Mouse (Mus musculus) hindbrain, embryonic 10.5 days (tissue): Measurements from ENCODE around the gene Btbd9. TPM values are rescaled to one million over a fixed set of nuclear protein-coding genes. Genes with fewer than 3 reads are reported as not detected.
"Not testable (repeated sequence)": the region's sequence is repeated elsewhere in the genome, so short reads cannot be mapped to it uniquely, and the experiment has no call there.

ENCODE experiments used
- DNase-seq: peaks from one replicate; pipeline ENCODE4 v3.0.0-alpha.2; 2017; ENCODE audit warnings: low spot score
- H3K27ac ChIP-seq: fragments of 300-500 bp; sonication (generic); 2 replicates; pipeline ENCODE4 v1.5.1; 2016; ENCODE audit warnings: mild to moderate bottlenecking, moderate library complexity
- H3K27me3 ChIP-seq: fragments of 300-500 bp; sonication (generic); 2 replicates; pipeline ENCODE4 v1.6.1; 2016; ENCODE audit warnings: mild to moderate bottlenecking; ENCODE audit not compliant: poor library complexity, insufficient read depth, severe bottlenecking
- H3K36me3 ChIP-seq: fragments of 300-500 bp; sonication (generic); 2 replicates; pipeline ENCODE4 v1.6.1; 2016; ENCODE audit warnings: mild to moderate bottlenecking, moderate library complexity
- H3K4me1 ChIP-seq: fragments of 300-500 bp; sonication (generic); replicated peaks from 2 replicates; pipeline ENCODE4 v1.6.1; 2016; ENCODE audit warnings: mild to moderate bottlenecking
- H3K4me3 ChIP-seq: fragments of 300-500 bp; sonication (generic); 2 replicates; pipeline ENCODE4 v1.5.1; 2016; ENCODE audit warnings: mild to moderate bottlenecking, moderate library complexity
- H3K9me3 ChIP-seq: fragments of 300-500 bp; sonication (generic); 2 replicates; pipeline ENCODE4 v1.6.1; 2016; ENCODE audit warnings: mild to moderate bottlenecking, moderate library complexity
- WGBS: fragments of 180-500 bp; shearing (Covaris S2); methylation state at CpG from one replicate; pipeline ENCODE4 v1.1.7; 2016; 5-methylcytosine and 5-hydroxymethylcytosine counted together
- polyA plus RNA-seq: library from polyadenylated mRNA; unstranded; fragments of >200 nt; fragmentation: Nextera tagmentation; extraction: Ambion mirVana; gene quantifications from 2 replicates; pipeline ENCODE4 v1.2.1, GENCODE M21; 2016

The Btbd9 gene
- polyA plus RNA-seq, 1 experiment from 2014 or later = 67.3 TPM

DNA sequence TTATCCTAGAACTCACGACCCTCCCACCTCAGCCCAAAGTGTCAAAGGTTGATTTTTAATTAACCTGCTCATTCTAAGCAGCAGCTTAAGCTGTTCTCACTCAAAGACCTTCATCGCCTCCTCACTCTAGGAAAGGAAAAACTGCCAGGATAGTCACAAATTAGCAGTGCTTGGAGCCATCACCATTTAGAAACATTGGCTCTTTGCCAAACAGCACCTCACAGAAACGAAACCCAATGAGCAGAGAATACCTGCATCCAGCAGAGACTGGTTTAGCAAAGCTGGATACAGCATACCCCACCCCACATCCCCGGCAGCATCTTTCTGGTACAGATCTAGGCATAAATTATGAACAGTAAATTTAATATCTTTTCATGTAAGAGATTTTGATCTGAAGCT, 45.7 kb downstream of the Btbd9 start:
- H3K36me3 ChIP-seq = peaks cover 8% of the 10 kb centered on the region

GRCm38 (mm10) chr17:30529632-30530541, 46.4 kb downstream of the Btbd9 start:
- no peak overlapping the region for H3K27ac ChIP-seq
- peaks cover 12% of the 10 kb centered on the region for H3K4me1 ChIP-seq
- H3K36me3 ChIP-seq = peaks cover 8% of the 10 kb centered on the region
- no peaks in the 10 kb centered on the region for H3K27me3 ChIP-seq
- H3K9me3 ChIP-seq = no peaks in the 10 kb centered on the region
- 86% methylated on average over 12 of the region's 12 CpGs for WGBS
- H3K4me3 ChIP-seq = no peak overlapping the region
- no peak for DNase-seq

More for the DNA sequence above, 45.7 kb downstream of the Btbd9 start:
- DNase-seq = no peak
- H3K9me3 ChIP-seq = no peaks in the 10 kb centered on the region
- WGBS = 81% methylated on average over 4 of the region's 4 CpGs
- no peak overlapping the region for H3K27ac ChIP-seq
- H3K4me1 ChIP-seq = peaks cover 10% of the 10 kb centered on the region
- H3K27me3 ChIP-seq = no peaks in the 10 kb centered on the region
- H3K4me3 ChIP-seq = no peak overlapping the region

DNA sequence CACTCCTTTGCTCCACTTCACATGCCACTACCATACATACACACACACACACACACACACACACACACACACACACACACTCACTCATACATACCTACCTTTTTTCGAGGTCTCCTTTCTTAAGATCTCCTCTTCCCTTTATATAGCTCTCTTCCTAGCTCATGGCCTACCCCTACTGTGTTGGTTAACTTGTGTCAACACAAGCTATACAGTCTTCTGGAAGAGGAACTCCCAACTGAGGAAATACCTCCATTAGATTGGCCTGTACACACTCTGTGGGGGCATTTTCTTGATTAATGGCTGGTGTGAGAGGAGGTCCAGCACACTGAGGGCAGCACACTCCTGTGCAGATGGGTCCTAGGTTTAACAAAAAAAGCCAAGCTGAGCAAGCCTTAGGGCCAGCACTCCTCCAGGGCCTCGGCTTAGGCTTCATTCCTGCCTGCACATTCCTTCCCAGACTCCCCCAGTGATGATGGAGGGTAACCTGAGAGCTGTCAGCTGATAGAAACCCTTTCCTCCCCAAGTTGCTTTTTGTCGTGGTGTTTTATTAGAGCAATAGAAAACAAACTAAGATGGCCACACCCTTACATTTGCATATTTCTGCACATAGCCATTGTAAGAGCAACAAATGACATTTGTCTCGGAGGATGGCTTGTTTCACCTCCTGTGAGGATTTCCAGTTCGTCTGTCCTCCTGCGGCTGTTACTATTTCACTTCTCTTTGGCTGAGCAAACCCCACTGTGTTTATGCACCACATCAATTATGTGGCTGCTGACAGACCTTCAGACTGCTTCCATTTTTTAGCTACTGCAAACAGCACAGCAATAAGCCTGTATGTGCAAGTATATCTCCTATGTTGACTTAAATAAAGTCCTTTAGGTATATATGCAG, 50.6 kb downstream of the Btbd9 start:
- WGBS = 62% methylated on average over 6 of the region's 6 CpGs
- Histone ChIP-seq H3K9me3 (no peaks in the 10 kb centered on the region), H3K4me1 (peaks cover 12% of the 10 kb centered on the region), H3K27me3 (no peaks in the 10 kb centered on the region), H3K27ac (no peak overlapping the region), H3K36me3 (peaks cover 25% of the 10 kb centered on the region), H3K4me3 (no peak overlapping the region)
- no peak for DNase-seq

DNA sequence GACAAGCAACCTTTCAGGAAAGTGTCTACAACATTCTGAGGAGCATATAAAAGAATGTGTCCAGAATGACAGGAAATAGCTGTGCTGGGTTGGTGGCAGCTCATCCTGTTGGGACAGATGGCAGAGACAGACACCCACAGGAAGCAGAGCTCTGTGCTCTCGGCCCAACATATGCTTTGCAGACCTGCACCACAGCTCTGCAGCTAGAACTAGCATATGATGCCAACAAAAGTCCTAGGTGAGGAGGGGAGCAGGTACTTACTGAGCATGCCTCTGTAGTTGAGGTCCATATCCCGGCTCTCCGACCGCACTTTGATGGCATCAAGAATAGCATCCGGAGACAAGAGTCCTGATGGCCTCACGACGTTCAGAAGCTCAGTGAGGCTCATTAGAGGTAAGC, 51.8 kb downstream of the Btbd9 start:
- H3K27ac ChIP-seq = no peak overlapping the region
- WGBS = 93% methylated on average over 7 of the region's 7 CpGs
- H3K9me3 ChIP-seq = no peaks in the 10 kb centered on the region
- peaks cover 25% of the 10 kb centered on the region for H3K36me3 ChIP-seq
- H3K27me3 ChIP-seq = no peaks in the 10 kb centered on the region
- DNase-seq = no peak
- H3K4me1 ChIP-seq = peaks cover 8% of the 10 kb centered on the region
- H3K4me3 ChIP-seq = no peak overlapping the region

DNA sequence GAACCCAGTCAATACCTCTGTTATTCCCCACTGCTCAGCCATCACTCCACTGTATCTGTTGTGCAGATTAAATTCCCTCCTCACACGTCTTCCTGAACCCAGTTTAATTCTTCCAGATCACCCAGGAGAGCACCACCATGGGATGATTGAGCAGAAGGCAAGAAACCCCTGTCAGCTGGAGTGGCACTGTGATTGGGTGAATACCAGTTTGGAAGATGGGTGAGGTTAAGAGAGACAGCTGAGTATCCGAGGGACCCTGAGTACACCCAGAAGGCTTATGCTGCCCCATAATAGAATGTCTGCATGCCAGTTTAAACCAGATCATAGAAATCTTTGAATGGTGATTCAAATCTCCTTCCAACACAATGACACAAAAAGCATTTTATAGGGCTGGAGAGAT, 52.5 kb downstream of the Btbd9 start:
- no peak for DNase-seq

GRCm38 (mm10) chr17:30522406-30523078, 53.7 kb downstream of the Btbd9 start:
- peaks cover 25% of the 10 kb centered on the region for H3K36me3 ChIP-seq
- H3K4me1 ChIP-seq = peaks cover 8% of the 10 kb centered on the region
- no peaks in the 10 kb centered on the region for H3K27me3 ChIP-seq
- no peak overlapping the region for H3K4me3 ChIP-seq
- no peak for DNase-seq
- H3K27ac ChIP-seq = no peak overlapping the region
- no peaks in the 10 kb centered on the region for H3K9me3 ChIP-seq
- 93% methylated on average over 9 of the region's 9 CpGs for WGBS

More for the DNA sequence above, 52.5 kb downstream of the Btbd9 start:
- H3K4me3 ChIP-seq = no peak overlapping the region
- H3K4me1 ChIP-seq = peaks cover 8% of the 10 kb centered on the region
- no peaks in the 10 kb centered on the region for H3K27me3 ChIP-seq
- H3K27ac ChIP-seq = no peak overlapping the region
- 80% methylated on average over 2 of the region's 2 CpGs for WGBS
- peaks cover 25% of the 10 kb centered on the region for H3K36me3 ChIP-seq
- no peaks in the 10 kb centered on the region for H3K9me3 ChIP-seq

DNA sequence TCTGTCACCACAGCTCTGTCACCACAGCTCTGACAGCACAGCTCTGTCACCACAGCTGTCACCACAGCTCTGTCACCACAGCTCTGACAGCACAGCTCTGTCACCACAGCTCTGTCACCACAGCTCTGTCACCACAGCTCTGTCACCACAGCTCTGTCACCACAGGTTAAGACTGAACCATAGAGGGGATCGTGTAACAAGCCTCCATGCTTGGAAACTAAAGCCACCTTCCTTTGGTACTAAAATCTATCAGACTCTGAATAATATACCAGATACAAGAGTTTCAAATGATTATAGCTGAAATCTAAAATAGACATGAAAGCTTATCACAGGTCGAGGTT, 57.1 kb downstream of the Btbd9 start:
- H3K4me3 ChIP-seq, H3K4me1 ChIP-seq, DNase-seq, H3K27me3 ChIP-seq, H3K9me3 ChIP-seq, H3K27ac ChIP-seq: not testable (repeated sequence)
- WGBS = 75% methylated on average over 2 of the region's 2 CpGs
- H3K36me3 ChIP-seq = peaks cover 30% of the 10 kb centered on the region

DNA sequence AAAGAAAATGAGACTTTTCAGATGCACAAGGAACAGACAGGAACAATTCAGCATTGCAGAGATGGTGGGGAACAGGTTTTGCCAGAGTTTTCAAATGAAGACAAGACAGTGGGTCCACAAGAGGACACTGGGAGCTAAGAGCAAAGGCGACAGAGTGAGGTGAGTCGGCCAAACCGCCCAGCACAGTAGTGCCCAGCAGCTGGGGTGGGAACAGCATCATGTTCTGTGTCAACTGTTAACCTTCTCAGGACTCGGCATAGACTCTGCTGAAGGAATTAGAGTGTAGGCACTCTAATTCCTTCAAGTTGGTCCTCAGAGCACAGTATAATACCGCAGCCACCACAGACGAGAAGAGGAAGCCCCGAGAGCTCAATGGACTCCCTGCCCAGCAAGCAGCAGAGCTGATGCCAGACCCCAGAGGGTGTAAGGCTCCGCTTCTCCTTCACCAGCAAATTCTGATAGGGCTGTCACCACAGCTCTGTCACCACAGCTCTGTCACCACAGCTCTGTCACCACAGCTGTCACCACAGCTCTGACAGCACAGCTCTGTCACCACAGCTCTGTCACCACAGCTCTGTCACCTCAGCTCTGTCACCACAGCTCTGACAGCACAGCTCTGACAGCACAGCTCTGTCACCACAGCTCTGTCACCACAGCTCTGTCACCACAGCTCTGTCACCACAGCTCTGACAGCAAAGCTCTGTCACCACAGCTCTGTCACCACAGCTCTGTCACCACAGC, 57.7 kb downstream of the Btbd9 start:
- no peak overlapping the region for H3K4me3 ChIP-seq
- DNase-seq = no peak
- H3K4me1 ChIP-seq = no peaks in the 10 kb centered on the region
- H3K36me3 ChIP-seq = peaks cover 27% of the 10 kb centered on the region
- WGBS = 87% methylated on average over 8 of the region's 8 CpGs
- no peaks in the 10 kb centered on the region for H3K9me3 ChIP-seq
- no peak overlapping the region for H3K27ac ChIP-seq
- no peaks in the 10 kb centered on the region for H3K27me3 ChIP-seq

GRCm38 (mm10) chr17:30516580-30517340, 59.5 kb downstream of the Btbd9 start:
- H3K27me3 ChIP-seq = no peaks in the 10 kb centered on the region
- DNase-seq = no peak
- H3K4me1 ChIP-seq = peaks cover 3% of the 10 kb centered on the region; the same call in 1 of the 2 replicates
- H3K27ac ChIP-seq = no peak overlapping the region
- WGBS = 91% methylated on average over 10 of the region's 10 CpGs
- peaks cover 22% of the 10 kb centered on the region for H3K36me3 ChIP-seq
- H3K9me3 ChIP-seq = no peaks in the 10 kb centered on the region
- H3K4me3 ChIP-seq = no peak overlapping the region

DNA sequence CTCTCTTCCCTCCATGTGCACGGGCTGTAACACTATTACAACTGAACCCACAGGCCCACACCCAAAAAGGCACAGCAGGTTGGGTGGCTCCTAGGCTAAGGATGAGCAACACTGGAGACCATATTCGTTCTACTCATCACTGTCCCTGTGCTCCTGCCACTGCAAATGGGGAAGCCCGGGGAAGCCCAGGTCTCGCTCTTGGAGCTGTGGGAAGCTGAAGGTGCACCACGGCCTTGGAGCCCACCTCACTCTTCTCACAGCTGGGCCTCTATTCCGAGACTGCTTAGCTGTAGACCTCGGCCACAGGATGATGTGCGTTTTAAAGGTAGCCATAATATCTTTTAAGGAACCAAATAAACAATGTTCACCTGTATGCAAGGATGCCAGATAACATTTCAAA, 60.9 kb downstream of the Btbd9 start:
- no peaks in the 10 kb centered on the region for H3K9me3 ChIP-seq
- no peak for DNase-seq
- 92% methylated on average over 8 of the region's 8 CpGs for WGBS
- H3K27ac ChIP-seq = no peak overlapping the region
- H3K4me1 ChIP-seq = peaks cover 8% of the 10 kb centered on the region; the same call in 1 of the 2 replicates
- H3K27me3 ChIP-seq = no peaks in the 10 kb centered on the region
- H3K4me3 ChIP-seq = no peak overlapping the region
- peaks cover 25% of the 10 kb centered on the region for H3K36me3 ChIP-seq

GRCm38 (mm10) chr17:30513034-30513433, 63.3 kb downstream of the Btbd9 start:
- H3K27ac ChIP-seq = no peak overlapping the region
- WGBS = 92% methylated on average over 9 of the region's 9 CpGs
- peaks cover 25% of the 10 kb centered on the region for H3K36me3 ChIP-seq
- no peaks in the 10 kb centered on the region for H3K27me3 ChIP-seq
- no peak overlapping the region for H3K4me3 ChIP-seq
- no peak for DNase-seq
- H3K4me1 ChIP-seq = peaks cover 8% of the 10 kb centered on the region; the same call in 1 of the 2 replicates
- H3K9me3 ChIP-seq = no peaks in the 10 kb centered on the region
